Mouse (Mus musculus) testis, postnatal 14 days (tissue): ENCODE results near the gene Hist1h4b.
A peak's percentile ranks its signal among the peaks of the same experiment; 100 is the strongest.
"Not testable (repeated sequence)": the region's sequence is repeated elsewhere in the genome, so short reads cannot be mapped to it uniquely, and the experiment has no call there.

ENCODE experiments used
- DNase-seq: peaks from one replicate; pipeline ENCODE4 v3.0.0; 2021; ENCODE audit warnings: low spot score

Gene Hist1h4b

DNA sequence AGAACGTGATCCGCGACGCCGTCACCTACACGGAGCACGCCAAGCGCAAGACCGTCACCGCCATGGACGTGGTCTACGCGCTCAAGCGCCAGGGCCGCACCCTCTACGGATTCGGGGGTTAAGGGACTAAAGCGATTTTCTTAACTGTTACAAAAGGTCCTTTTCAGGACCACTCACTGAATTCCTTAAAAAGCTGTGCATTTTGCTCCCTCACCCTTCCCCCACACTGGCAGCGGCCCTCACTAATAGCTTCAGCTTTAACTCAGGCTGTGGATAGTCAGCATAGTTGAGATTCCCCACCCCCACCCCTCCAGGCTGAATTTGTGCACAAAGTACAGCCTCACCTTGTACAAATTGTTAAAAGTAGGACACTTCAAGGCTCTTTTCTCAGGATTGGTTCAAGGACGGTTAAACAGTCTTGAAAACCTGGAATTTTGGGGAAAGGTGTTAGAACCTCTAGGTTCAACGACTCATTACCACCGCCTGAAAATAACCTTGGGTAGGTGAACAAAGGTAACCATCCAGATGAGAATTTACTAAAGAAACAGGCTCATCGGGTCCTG lies 479 bp downstream of the Hist1h4b start:
- DNase-seq, result peak; percentile 73

DNA sequence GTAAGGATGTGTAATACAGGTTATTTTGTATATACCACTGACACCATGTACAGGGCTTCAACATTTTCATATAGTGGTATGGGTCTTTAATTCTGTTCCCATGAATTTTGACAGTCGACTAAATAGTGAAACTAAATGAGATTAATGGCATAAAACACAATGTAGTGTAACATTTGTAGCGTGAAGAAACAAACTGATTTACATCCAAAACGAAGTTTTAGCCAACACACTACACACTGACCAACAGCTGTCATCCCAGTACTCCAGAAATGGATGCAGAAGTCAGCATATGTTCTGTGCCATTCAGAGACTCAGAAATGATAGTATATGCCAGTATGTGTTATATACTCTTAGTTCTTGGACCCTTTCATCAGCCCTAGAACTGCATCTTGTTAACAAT lies 1.1 kb downstream of the Hist1h4b start:
- no peak for DNase-seq

DNA sequence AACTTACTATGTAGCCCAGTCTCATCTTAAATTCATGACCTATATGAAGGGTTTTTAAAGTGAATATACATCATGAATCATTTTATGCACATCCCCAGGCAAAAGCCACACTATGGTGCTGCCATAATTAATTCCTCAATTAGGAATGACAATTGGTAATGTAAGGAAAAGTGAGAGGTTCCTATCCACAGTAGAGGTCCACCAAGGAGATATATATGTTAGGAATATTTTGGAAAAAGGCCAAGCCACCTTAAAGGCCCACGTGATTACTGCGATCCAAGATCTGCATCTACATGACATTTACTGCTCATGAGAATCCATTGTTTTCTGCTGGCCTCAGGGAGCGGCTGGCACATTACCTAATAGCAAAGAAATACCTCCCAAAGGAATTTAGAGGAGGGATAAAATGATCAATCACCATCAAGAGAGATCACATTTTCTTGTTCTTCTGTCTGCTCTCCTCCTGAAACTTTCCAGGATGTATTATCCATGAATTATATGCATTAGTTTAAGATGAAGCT lies 2.5 kb downstream of the Hist1h4b start:
- DNase-seq, result no peak

DNA sequence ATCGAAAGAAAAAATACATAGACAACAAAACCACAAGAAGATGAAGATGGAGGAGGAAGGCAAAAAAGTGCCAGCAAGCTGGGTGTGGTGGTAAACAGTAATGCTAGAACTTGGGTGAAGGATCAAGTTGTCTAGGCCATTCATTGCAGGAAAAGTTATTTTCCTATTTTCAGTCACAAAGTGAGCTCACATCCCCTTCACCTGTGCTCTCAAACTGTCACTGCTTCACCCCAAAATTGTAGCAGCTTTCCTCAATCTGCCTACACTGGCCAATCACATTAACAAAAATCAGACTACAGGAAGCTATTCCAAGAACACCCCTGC lies 3.1 kb downstream of the Hist1h4b start:
- no peak for DNase-seq

DNA sequence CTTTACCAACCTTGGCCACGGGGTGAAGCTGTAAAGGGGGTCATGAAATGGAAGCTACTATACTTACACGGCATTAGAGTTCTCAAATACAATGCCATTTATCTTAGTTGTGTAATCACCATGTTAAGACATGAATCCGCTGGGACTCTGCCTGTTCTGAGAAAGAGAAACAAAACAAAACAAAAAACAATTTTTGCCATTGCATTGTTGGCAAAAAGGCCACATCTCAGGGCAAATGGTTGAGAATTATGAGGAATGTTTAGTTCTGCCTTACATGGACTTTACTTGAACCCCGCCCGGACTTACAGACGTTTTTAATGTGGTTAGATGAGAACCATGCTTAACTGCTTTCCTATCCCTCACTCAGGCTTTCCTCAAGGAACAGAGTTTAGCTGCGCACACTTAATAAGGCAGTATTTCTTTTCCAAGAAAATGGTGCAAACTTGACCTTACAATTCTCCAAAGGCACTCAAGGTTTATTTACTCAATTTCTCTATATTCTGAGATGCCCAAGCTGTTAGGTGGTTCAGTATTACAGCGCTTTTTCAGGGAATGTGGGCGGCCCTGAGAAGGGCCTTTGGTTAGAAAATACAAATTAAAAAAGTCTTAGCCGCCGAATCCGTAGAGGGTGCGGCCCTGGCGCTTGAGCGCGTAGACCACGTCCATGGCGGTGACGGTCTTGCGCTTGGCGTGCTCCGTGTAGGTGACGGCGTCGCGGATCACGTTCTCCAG lies 3.6 kb downstream of the Hist1h4b start:
- DNase-seq, result no peak

DNA sequence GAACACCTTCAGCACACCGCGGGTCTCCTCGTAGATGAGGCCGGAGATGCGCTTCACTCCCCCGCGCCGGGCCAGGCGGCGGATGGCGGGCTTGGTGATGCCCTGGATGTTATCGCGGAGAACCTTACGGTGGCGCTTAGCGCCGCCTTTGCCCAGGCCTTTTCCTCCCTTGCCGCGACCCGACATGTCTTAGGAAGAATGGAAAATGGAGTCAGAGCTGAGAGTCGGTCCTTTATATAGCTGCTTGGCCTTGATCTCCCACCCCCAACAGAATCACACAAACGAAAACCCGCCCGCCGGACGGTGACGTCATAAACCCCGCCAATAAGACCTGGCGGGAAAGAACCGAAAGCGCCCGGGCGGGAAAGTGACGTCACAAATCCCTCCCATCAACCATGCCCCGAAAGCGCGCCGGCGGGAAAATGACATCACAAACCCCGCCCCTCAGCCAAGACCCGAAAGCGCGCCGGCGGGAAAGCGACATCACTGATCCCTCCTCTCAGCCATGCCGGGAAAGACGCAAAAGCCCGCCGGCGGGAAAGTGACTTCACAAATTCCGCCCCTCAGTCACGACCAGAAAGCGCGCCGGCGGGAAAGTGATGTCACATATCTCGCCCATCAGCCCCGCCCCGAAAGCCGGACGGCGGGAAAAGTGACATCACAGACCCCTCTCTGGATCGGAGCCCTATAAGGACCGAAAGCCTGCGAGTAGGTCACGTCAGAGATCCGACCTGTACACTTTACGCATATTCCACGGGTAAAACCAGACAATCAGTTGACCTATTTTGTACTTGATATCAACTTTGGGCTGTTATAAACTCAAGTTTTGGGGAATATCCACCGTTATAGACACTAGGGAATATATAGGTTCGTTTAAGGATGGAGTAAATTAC lies 4.4 kb downstream of the Hist1h4b start, which contains the start of gene Hist1h4a:
Gene Hist1h4a, minus strand, starts transcription at position 259 of the 893 bp plus-strand sequence.
- DNase-seq, result peak; percentile 98

DNA sequence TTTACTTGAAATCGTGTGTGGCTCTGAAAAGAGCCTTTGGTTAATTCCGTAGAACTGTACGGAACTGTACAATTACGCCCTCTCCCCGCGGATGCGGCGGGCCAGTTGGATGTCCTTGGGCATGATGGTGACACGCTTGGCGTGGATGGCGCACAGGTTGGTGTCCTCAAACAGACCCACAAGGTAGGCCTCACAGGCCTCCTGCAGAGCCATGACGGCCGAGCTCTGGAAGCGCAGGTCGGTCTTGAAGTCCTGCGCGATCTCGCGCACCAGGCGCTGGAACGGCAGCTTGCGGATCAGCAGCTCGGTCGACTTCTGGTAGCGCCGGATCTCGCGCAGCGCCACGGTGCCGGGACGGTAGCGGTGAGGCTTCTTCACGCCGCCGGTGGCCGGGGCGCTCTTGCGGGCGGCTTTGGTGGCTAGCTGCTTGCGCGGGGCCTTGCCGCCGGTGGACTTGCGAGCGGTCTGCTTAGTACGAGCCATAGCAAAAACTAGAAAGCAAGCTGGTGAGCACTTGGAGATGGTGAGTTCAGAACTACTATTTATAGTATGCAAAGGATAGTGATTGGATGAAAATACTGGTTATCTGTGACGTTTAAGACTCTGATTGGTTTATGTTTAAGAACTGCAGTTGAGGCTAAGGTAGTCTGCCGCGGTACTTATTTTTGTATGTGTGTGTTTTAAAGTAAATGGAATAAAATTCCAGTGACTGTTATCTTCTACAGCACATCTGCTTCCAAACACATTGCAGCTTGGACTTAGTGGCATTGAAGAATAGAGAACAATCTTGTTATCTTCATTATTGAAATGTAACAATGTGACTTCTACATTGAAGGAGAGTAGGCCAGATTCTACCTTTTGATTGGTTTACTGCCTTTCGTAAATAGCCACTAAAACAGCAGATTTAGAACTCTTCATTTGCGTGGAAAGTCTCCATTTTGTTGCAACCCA lies 5.3 kb downstream of the Hist1h4b start, which contains the start of gene Hist1h3a:
Gene Hist1h3a, minus strand, starts transcription at position 516 of the 951 bp plus-strand sequence.
- peak; percentile 87 for DNase-seq

DNA sequence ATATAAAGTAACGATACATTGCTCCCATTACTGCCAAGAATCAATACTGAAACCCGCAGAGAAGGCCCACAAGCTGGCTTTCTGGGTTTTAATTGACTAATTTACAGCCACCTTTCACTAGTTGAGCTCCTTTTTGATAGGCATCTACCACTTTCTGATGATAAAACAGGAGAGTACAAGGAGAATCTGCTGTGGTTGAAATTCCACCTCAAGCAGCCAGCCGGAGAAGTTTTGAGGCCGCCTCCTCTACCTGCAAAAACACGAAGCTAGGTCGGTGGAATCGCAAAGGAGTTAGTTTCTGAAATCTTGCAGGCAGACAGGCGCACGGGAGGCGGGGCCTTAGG lies 6.4 kb downstream of the Hist1h4b start:
- DNase-seq, result no peak

DNA sequence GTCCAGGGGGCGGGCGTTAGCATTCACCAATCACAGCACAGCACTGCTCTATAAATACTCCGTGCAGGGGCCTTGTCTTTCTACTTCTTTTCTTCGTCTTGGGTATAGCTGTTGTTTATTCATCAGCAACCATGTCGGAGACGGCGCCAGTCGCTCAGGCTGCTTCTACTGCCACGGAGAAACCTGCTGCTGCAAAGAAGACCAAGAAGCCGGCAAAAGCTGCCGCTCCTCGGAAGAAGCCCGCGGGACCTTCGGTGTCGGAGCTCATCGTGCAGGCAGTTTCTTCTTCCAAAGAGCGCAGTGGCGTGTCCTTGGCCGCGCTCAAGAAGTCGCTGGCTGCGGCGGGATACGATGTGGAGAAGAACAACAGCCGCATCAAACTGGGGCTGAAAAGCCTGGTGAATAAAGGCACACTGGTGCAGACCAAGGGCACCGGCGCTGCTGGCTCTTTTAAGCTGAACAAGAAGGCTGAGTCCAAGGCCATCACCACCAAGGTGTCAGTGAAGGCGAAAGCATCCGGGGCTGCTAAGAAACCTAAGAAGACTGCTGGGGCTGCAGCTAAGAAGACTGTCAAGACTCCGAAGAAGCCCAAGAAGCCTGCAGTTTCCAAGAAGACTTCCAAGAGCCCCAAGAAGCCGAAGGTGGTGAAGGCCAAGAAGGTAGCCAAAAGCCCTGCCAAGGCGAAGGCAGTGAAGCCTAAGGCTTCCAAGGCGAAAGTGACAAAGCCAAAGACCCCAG lies 6.9 kb downstream of the Hist1h4b start, which contains the start of gene Hist1h1a:
Gene Hist1h1a, plus strand, starts transcription at position 81 of the 738 bp plus-strand sequence.
- DNase-seq, result peak; percentile 94

DNA sequence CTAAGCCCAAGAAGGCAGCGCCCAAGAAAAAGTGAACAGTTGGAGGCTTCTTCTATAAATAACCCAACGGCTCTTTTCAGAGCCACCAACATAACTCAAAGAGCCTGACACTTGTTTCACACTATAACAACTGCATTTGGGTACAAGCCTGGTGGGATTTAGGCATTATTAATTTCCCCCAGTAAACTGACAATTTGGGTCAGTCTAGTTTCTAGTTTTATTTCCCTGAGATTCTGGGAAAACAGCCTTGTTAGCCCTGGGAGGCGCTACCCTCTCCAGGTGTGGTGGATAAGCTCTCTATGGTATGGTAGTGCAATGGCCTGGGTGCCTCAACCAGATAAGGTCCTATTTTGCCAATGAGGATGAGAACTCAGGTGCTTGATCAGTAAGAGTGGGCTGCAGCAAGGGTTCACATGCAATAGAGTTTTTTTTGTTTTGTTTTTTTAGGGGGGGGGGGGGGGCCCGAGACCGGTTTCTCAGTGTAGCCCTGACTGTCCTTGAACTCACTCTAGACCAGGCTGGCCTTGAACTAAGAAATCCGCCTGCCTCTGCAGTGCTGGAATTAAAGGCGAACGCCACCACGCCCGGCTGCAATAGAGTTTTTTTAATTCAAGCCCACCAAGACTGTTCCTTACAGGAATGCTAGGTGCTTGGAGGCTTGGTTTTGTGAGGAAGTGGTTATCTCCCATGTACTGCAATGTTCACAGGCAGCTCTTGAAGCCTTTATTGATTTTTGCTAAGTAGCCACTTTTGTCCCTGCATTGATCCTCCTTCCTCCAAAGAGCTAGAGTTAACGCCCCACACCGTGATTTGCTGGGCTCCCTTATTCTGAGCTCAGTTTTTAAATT lies 7.7 kb downstream of the Hist1h4b start:
- DNase-seq, result peak; percentile 58

DNA sequence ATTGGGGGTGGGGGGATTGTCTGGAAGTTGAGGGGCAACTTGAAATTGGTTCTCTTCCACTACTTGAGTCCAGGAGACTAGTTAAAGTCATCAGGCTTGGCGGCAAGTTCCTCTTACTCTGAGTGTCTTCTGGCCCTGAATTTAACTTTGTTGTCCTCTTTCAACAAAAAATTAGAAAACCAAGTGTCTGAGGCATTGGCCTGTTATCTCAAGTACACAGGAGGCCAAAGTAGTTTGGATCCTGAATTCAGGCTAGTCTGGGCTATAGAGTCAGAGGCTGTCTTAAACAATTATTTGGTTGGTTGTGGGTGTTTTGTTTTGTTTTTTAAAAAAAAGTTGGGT lies 8.3 kb downstream of the Hist1h4b start:
- no peak for DNase-seq

DNA sequence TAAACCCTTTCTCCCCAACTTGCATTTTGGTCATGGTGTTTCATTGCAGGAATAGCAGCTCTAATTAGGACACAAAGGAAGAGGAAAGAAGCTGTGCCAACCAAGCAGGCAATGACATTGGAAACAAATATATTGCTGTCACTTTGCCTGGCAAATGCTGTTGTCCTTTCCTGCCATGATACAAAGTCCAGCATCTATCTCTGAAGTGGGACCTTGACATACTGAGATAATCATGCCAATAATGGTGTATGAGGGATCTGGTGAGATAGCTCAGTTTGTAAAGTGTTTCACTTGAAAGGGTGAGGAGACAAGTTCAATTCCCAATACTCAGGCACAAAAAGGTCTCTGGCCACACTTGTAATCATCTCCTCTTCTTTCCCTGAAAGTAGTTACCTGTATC lies 10.0 kb downstream of the Hist1h4b start:
- DNase-seq, result no peak

DNA sequence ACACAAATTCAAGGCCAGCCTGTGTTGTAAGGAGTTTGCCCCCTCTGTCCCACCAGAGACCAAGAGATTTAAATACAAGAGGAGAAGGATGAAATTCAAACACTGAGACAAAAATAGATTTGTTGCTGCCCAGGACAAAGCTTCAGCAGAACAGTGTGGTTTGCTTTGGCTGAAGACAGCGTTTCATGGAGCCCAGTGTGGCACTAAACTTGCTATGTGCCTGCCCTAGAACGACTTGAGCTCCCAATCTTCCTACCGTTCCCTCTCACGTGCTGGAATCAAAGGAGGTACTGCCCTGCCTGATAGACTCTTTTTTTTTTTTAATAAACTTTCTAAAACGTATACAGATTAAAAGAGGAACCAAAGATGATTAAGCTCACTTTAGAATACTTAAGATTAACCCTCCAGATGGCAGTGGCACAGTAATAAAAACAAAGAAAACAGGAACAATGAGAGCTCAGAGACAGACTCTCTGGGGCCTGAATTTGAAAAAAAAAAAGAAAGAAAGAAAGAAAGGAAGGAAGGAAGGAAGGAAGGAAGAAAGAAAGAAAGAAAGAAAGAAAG lies 12.1 kb downstream of the Hist1h4b start:
- DNase-seq, result no peak

DNA sequence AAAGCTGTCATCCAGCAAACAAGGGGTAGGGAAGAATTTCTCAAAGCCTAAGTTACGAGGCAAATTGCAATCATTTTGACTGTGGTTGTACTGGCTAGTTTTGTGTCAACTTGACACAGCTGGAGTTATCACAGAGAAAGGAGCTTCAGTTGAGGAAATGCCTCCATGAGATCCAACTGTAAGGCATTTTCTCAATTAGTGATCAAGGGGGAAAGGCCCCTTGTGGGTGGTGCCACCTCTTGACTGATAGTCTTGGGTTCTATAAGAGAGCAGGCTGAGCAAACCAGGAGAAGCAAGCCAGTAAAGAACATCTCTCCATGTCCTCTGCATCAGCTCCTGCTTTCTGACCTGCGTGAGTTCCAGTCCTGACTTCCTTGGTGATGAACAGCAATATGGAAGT lies 12.8 kb downstream of the Hist1h4b start, which contains the start of gene Trim38:
Gene Trim38, plus strand, starts transcription at position 301 of the 400 bp plus-strand sequence.
- not testable (repeated sequence) for DNase-seq

DNA sequence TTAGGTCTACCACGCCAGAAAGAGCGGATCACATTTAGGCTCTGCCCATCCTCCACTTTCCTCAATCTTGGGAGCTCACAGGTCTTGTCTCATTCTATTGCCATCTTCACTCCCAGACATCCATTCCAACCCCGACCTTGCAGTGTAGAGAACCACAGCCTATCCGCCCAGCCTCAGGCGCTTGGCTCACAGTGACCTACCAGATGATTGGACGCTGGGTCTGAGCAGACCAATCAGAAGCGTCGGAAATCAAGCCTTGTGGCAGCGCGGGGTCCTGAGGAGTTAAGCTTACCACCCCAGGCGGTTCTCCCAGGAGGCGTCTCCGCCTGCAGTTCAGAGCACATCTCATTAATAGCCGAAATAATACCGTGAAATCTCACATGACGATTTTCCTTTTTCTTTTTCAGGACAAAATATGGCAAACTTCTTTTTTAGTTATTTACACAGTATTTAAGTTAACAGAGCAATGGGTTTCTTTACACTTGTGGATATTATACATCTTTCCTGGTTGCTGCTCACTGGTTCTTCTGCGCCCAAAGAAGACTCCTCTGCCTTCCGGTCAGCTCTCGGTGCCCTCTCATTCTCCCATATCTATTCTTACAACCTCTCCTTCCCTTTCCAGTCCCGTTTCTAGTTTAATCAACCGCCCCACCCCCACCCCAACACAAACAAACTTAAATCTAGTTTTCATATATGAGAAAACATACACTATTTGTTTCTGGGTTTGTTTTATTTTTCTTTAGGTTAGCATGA lies 15.9 kb downstream of the Hist1h4b start:
- DNase-seq, result peak; percentile 90

DNA sequence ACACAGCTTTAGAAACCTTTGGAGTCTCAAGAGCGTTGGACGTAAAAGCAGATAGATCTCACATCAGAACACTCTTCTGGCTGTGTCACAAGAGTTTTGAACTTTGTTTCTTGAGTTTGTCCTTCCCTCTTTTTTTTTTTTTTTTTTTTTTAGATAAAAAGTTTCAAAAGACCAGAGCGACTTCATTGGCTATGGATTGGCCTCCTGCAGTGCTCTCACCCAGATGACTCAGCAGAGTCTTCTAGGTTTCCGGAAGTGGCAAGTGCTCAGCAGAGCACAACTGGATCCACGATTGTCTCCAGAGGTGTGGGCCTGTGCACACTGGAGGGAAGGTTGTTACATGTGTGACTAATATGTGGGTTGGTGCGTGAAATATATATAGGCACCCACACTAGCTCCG lies 21.5 kb downstream of the Hist1h4b start:
- no peak for DNase-seq

DNA sequence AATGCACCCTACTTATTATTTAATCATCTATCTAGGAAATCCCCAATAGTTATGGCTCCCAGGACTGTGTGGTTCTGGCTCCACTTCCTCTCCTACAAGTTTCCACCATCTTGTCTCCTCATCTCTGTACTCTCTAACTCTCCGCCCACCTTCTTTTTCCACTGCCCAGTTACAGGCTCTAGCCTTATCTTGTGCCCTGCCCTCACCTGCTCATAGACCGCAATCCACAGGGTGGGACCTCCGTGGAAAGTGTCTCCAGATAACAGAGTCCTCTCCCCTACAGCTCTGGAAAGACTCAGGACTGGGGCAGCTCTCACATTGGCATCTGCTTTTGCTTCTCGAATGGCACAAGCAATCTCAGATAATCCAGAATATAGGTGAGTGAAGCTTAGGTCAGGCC lies 22.2 kb downstream of the Hist1h4b start:
- DNase-seq, result no peak

DNA sequence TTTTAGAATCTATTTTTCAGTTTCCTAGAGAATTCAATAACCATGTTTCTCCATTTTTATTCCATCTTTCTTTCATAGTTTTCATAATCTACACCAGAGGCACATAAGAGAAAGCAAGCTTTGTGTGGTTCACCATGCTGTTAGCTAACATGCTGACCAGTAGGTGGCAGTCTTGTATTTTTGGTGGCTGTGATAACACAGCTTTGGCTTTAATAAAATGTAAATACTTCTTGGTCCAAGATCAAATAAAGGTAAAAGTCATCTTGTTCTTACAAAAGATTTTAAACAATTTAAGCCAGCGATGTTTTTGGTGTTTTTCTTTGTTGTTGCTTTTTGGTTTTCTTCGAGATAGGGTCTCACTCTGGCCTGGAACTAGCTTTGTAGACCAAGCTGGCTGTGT lies 35.7 kb downstream of the Hist1h4b start:
- DNase-seq, result no peak

DNA sequence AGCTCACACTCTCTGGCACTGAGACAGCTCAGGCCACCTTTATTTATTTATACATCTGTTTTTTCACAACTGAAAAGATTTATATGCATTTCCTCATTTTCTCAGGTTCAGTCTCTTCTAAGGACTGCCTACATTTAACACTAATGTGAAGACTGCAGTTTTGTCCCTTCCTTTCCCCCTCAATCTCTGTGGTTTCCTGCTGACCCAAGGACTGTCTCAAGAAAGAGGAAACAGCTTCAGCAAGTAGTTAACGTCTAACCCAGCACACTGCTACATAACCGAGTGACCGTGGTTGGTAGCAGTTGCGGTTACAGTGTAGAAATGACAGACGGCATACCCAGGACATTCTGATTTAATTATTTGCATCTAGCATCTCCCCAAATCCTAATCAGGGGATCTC lies 42.6 kb downstream of the Hist1h4b start:
- DNase-seq, result no peak
